Mouse (Mus musculus) retina, postnatal 1 day (tissue): ENCODE data around the gene Phf21a.

Source experiments
- DNase-seq: peaks from one replicate; pipeline ENCODE4 v3.0.0-alpha.2; 2012

Gene Phf21a

DNA sequence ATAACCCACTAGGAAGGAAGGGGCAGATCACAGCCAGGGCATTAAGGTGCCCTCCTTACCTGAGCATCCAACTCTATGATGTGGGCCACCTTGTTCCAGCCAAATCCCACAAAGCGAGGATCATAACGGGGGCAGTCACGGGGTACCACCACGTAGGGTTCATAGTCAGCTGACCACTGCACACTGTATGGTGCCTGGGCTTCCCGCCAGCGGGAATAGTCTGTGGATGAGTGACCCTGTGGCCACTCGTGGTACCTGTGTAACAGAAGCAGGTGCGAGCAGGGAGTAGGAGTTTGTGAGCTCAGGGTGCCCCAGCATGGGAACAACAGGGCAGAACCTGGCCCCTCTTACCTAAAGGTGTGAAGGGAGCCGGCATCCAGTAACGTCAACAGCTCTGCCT lies 272.7 kb downstream of the Phf21a start:
- no peak for DNase-seq

DNA sequence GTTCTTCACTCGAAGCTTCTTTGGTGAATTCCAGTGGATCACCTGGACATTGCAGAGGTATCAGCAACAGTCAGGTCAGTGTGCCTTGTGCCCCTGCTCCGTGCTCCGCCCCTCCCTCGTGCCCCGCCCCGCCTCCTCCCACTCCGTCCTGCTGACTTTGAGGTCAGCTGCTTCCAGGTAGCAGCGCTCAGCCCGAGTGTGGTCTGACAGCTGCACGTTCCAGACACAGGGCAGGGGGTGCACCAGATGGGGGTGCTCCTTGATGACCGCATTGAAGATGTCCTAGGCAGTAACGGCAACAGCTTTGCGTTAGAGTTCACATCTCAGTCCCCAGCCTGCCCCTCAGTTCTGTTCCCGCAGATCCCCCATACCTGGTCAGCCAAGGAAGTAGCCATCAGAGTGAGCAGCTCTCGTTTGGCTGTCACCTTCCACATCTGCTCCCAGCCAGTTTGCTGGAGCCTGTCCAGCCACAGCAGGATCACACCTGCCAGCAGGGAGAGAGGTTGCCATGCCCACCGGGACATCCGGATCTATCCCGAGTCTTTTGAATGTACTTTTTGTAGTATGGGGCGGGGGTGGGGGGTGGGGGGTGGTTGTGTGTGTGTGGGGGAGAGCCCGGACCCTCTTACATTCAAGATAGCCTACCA lies 274.6 kb downstream of the Phf21a start:
- no peak for DNase-seq

DNA sequence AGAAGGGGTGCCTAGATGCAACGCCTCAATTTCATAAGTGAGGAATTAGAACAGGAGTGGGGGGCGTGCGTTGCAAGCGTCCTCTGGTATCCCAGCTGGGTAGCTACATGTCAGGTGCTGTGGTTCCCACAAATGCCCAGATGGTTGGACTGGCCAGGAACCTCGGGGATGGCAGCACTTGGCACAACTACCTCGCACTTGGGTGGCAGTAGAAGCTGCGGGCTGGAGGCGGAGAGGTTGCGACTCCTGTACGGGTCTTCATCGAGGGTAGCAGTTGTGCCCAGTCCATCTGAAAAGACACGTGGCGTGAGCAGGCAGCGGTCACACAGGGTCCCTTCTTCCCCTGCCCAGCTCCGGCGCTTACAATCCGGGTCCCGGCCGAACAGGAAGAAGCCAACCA lies 277.5 kb downstream of the Phf21a start:
- no peak for DNase-seq

DNA sequence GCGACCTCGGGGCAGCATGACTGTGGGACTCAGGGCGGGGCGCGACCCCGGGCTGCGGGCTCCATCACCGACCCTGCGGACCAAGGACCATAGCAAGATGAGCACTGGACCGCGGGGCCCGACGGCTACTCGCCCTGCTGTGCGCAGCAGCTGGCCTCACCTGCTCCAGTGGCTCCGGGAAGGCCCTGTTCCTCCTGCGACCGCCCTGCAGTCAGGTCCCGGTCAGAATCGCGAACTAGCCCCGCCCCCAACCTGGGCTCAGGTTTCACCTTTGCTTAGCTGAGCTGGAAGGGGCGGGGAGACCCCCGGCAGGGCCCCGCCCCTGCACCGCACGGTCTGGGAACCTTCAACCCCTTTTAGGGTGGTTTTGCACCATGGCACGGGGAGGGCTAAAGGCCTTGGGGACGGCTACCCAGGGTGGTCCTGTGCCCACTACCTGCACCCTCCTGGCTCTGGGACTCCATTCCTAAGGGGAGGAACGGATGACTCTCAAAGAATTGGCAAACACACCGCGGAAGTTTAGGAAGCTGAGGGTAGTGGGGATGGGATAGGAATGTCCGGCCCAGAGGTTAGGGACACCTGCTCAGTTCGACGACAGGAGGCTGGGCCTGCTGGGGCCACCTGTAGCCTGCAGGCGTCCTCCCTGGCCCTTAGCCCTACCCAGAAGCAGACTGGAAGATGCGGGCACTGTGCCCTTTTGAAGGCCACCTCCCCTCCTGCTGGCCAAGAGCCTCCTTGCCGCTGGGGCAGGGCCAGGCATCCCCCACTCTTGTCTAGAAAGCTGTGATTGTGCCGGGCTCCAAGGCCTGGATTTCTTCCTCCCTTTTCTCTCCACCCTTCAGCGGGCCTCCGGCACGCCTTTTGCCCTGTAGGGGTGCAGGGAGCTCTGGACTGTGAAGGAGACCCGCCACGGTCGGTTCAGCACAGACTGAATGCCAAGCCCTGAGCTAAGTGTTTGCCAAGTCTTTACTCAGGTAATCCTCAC lies 278.2 kb downstream of the Phf21a start:
- peak; percentile 48 for DNase-seq

DNA sequence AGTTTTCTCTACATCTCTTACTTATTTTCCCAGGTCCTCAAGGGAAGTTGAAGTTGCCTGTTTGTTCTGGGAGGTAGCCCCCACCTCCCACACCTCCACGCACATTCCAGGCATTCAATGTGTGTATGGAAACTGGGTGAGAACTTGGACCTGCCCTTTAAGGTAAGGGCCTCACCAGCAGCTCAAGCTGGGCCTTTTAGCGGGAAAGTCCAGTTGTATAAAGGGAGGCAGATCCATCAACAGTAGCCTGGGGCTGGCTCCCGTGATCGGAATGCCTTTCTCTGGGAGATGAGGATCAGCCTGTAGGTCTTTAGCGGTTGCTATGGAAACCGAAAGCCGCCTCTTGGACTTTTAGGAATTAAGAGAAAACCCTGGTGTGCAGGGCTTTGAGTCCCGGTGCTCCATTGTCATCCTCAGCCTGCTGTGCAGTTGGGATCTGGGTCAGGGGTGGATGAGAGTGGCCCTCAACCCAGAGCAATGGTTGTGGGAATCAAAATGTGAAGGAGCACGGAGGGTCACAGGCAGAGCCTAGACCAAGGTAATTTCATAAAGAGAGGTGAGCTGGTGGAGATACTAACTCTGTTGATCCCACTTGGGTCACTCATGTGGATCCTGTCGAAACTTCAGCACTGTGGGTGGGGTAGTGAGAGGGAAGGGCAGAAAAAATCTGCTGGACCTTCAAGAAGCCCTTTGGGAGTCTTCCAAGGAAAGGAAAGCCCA lies 279.2 kb downstream of the Phf21a start:
- peak; percentile 38 for DNase-seq

DNA sequence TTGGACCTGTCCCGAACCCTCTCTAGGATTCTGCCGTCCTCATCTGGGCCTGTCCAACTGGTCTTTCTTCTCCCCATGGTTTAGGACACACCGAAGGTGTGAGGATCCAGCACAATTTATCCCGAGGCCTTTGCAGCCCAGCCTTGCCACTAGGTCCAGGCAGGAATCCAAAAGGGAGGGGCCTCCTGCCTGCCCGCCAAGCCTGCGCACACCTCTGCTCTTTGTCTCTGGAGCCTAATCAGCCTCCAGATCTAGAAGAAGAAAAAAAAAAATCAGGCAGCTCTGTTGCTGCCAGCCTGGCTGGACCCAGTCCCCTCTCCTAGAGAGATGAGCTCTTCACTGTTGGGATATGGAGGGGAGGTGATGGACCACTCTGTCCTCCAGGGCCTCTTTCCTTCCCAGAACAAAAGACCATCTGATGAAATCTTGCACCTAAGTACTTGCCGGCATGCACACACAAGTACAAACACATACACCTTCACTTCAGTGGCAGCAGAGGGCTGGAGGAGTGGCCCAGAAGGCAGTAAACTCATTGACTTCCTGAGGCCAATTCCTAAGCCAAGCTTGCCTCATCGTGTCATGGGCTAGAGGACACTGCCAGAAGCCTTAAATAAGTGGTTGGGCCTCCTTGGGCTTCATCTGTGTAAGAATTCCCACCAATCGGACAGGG lies 280.0 kb downstream of the Phf21a start:
- DNase-seq, result no peak

DNA sequence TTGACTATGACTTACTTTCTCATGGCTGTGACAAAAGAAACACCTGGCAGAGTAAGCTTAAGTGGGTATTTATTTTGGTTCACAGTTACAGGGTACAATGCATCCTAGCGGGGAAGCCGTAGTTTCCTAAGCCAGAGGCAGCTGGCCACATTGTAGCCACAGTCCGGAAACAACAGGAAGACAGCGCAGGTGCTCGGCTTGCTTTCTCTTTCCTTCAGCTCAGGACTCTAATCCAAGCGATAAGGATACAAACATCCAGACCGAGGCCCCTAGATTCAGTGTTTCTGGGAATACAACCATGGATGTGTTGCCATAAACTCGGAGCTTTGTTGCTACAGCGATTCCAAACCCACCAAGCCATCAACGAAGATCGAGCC lies 280.5 kb downstream of the Phf21a start:
- no peak for DNase-seq

DNA sequence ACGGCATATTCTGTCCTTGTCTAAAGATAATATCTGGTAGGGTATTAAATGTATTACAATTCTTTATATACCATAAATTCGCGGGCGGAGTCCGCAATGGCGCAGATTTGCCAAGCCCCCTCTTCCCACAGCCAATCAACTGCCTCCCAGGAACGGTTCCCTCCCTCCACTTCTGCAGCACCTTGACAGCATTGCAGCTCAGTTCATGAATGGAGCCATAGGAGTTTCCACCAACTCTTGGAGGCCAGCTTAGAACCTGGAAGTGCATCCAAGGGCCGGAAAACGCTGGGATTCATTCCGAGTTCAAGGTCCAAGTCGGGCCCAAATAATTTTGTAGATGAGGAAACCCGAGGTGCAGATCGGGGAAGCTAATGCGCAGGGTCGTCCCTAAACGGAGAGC lies 281.6 kb downstream of the Phf21a start, which contains the start of the genes Pex16 and Large2:
Gene Pex16, plus strand, starts transcription at position 163 of the 400 bp plus-strand sequence.
Gene Large2, minus strand, starts transcription at position 356 of the 400 bp plus-strand sequence.
- no peak for DNase-seq

DNA sequence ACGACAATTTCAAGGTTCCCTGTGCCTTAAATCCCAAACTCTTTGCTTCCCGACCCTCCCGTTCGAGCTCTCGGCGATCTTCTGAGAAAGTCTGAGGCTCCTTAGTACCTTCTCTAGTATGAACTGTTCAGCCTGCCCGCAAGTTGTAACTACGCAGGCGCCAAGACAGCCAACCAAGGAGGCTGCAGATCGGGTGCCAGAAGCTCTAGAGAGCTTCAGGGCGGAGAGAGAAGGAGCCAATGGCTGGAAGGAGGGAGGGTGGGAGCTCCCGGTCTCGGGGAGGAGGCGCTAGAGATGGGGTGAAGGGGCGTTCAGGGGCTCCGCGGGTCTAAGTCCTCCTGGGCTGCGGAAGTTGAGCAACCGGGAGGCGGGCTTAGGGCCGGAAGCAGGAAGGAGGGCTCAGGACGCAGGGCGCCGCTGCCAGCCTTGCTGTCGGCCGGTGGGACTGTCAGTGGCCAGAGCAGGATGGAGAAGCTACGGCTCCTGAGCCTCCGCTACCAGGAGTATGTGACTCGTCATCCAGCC lies 282.2 kb downstream of the Phf21a start:
- DNase-seq, result peak; percentile 99

DNA sequence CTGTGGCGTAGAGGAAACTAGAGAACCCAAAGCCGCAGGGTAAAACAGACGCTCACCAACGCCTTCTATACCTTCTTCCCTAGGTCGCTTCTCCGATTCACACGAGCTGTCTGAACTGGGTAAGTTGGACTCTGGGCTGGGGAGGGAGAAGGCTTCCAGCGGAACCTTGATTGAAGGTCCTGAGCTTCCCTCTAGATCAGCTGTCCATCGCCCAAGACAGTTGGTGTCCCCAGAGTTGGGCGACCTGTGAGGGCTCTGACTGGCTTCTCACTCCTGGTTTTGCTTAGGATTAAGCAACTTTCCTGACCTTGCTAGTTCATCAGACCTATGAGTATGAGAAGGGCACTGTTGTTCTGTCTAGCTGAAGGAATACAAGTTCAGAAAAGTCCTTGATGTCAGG lies 282.9 kb downstream of the Phf21a start:
- no peak for DNase-seq

DNA sequence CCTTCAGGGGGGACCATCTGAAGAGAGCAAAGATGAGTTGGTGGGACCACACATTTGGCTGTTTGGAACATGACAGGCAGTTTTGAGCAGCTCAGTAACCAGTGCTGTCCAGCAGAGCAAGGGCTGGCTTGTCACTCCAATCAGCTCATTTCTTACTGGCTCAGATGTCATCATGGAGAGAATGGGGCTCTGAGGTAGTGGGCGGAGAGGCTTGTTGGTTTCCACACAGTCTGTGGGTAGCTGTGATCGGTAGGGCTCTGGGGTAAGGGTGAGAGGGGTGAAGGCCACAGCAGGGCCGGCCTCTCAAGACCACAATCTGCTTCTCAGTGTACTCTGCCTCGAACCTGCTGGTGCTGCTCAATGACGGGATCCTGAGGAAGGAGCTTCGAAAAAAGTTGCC lies 283.4 kb downstream of the Phf21a start:
- DNase-seq, result no peak

DNA sequence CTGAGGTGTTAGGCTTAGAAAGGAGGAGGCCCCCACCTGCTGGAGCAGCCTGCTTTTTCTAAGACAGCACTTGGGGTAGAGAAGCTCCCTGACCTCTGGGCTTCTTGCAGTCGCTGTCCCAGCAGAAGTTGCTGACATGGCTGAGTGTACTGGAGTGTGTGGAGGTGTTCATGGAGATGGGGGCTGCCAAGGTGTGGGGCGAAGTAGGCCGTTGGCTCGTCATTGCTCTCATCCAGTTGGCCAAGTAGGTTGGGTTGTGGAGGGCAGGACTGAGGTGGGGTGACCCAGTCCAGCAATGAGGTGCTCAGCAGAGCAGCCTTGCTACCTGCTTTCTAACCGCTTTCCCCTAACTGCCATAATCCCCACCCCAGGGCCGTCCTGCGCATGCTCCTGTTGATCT lies 284.4 kb downstream of the Phf21a start:
- DNase-seq, result no peak

DNA sequence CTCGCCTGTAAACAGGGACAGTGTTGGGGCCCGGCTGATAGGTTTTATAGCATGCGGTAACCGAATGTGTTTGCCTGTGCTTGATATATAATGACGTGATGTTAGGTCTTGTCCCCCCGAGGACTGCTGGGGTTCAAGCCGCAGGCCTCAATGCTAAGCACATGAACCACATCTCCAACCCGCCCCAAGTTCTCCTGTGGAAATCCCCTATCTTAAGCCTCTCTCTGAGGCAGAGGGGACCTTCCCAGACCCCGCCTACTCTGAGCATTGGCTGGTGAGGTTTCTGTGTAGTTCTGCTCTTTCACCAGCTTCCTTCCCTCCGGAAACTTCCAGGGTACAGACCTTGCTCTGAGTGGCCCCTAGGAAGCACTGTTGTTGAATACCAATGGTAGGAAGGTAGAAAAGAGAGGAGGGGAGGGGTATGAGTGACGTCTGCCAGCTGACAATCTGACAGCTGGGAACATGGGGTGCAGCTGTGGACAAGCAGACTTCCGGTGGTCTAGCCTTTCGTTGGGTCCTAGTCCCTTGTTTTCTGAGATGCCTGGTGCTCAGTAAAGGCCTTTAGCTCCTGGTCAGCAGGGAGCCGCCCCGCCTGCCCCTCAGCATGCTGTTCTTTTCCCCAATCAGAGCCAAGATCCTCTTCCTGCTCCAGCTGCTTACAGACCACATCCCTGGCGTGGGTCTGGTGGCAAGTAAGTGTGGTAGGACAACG lies 287.0 kb downstream of the Phf21a start:
- DNase-seq, result no peak

DNA sequence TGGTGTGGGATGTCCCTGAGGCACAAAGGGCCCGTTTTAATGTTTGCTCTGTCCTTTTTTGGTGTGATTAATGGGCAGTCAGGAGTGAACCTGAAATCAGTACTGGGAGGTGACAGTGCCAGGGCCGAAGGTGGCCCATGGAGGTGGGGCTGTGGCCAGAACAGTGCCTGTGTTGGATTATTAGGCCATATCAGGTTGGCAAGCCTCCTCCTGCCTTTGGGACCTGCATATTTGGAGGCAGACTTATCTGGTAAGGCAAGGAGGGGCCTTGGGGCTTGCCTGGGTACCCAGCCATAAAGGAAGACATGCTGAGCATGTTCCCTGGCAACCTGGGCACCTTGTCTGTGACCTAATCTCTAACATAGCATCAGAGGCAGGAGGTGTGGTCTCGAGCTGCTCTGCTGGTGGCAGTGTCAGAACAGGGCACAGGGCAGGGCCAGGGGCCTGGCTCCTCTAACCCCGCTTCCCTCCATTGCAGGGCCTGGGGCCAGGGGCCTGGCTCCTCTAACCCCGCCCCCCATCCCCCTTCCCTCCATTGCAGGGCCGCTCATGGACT lies 287.7 kb downstream of the Phf21a start:
- no peak for DNase-seq

DNA sequence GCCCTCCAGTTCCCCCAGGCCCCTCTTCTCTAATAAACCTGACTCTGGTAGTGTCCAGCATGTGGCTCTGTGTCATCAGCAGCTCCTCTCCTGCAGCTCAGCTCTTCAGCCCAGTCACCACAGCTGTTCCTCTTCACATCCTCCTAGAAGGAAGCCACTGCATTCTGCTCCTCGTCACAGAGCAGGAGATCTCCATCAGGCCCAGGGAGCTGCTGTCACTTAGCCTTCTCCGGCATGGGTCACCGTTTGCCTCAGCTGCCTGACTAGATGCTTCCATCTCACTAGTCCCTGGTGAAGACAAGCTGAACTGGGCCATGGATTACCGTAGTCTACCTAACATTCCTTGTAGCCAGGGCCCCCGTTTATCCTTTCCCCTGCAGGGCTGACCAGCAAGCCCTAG lies 288.2 kb downstream of the Phf21a start:
- no peak for DNase-seq

DNA sequence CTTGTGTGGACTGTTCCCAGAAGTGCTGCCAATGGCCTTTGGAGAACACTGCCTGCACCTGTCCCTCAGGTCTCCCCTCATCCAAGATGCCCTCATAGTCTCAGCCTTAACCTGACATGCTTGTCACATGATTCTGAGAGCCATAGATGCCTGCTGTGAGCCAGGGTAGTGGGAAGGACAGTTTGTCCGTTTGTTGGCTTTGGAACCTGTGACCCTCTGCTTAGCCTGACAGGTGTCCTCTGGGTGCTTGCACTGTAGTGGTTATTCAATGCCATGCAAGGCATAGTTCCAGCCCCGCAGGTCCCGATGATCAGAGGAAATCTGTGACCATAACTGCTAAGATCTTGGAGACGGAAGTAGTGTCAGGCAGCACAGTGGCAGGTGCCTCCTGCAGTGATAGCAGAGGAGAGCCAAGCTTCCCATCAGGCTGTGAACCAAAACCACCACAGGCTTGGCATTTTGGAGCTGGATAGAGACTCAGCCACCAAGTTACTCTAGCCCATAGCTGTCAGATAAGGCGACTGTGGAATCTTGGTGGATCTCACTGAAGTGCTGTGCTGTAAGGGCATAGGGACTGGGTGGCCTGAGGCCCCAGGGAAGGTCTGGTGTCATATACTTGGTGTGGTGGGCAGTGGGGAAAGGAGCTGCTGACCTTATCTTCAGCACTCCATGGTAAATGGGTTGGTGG lies 289.1 kb downstream of the Phf21a start, which contains the start of gene 1700029I15Rik:
Gene 1700029I15Rik, plus strand, starts transcription at position 638 of the 688 bp plus-strand sequence.
- DNase-seq, result no peak

DNA sequence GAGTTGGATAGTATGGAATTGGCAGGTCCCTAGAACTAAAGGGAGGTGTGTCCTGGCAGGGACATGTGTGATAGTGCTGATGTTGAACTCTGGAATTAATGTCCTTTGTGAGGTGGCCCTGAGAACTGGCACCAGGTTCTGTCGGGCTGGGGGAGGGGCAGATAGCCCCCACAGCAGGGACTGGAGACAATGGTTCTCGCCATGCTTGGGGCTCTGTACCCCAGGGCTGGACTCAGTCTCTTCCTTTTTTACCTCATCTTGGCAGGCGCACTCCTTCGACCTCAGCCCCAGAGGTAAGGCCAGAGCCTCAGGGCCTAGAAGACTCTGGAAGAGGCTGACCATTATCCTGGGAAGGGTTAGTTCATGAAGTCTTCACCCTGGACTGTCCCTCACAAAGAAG lies 289.8 kb downstream of the Phf21a start:
- no peak for DNase-seq

DNA sequence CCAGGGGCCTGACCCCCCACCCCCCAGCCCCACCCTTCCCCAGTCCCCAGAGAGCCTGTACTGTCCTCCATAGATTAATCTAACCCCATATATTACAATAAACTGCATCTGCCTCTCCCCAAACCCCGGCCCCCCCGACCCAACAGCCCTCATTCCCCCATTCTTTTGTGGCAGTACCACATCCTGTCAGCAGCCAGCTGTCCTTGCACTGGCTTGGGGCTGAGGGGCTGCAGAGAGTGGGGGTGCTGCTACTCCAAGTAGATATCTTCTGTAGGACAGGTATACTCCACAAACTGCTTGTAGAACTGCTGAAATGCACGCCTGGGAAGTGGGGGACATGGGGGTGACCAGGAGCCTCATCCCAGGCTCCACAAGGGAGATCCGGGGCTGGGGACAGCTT lies 291.2 kb downstream of the Phf21a start:
- no peak for DNase-seq

DNA sequence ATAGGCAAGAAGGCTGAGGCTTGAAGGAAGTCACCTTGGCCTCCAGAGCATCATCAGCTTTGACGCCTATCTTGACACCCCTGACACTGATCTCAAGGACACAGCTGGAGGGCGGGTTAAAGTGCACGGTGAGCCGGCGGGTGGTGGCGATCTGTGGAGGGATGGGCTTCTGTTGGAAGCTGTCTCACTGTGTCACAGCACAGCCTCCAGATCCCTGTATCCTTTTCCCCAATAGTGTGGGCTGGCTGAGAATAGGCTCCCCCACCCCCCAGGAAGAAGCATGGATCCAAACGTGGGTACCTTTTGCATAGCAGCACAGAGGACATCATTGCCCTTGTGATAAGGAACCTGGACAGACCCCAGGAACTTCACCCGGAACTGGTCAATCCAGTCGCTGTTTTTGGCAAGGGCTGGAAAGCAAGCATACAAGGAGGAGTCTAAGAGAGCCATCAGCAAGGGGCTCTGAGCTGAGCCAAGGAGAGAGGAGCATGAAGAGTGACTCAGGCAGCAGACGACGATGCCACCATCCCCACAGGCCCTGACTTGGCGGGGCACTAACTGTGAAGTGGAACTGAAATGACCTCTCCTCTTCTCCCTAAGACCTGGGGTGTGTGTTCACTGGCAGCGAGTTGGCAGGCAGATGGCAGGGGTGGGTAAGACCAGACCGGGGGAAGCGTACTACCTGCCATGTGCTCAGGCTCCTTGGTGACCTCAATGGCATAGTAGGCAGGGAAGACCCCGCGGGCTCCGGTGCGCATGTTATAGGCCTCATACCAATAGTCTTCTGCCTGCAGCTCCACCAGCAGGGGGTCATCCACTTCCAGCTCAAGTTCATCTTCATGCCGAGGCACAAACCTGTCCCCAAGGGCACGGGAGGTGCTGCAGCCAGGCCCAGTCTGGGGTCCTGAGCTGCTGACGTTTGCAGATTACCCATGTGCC lies 292.5 kb downstream of the Phf21a start:
- no peak for DNase-seq
